Mouse (Mus musculus): Measurements from ENCODE around the gene Pfn3. TPM values are rescaled to one million over a fixed set of nuclear protein-coding genes. Genes with fewer than 3 reads are reported as not detected.

Gene Pfn3
- total RNA-seq, 2 experiments from 2014 or later: not detected

DNA sequence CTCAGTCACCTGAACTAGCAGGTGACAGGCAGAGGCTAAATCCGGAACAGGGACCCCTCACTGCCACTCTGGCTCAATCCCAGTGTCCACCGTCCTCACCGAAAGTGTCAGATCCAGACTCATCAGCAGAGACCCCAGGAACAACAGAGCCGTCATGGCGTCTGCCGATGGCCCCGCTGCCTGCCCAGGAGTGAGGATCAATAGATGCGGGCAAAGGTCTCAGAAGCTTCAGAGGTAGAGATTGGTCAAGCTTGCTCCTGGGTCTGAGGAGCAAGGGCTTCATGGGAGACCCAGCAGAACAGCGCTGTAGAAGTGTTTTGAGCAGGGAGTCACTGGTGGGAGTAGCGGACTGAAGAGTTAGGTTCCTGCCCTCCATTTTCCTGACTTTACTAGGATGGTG is 11.6 kb upstream of the Pfn3 start, which contains the start of gene F12:
Gene F12 (minus strand): TSS at position 181 of the 400 bp plus-strand sequence.
- intact Hi-C loops (cut with DNase I): no loop called here
- Histone ChIP-seq H3K4me3 (no peak within 1 kb of the TSS), H3K27ac (no peak within 1 kb of the TSS)
- DNase-seq (ENCODE audit: extremely low spot score in 1 of 2, low spot score in 2 of 2): no peak
- TF ChIP-seq CTCF (IDR thresholded peaks at IDR 0.05): no peak

- Histone ChIP-seq H3K4me3 (peak overlapping the region; percentile 44), H3K27ac (no peak overlapping the region; the same call in 1 of the 2 replicates)
- peak; percentile 57 to 71 for DNase-seq (ENCODE audit: extremely low spot score in 1 of 2, low spot score in 2 of 2)
- TF ChIP-seq CTCF (IDR thresholded peaks at IDR 0.05): peak; percentile 74
- intact Hi-C loops (cut with DNase I): no loop called here
These were observed 6.1 kb upstream of the Pfn3 start for GRCm38 (mm10) chr13:55420933-55421800.

GRCm38 (mm10) chr13:55420018-55420932 is 5.2 kb upstream of the Pfn3 start:
- TF ChIP-seq CTCF (IDR thresholded peaks at IDR 0.05): no peak
- intact Hi-C loops (cut with DNase I): no loop called here
- Histone ChIP-seq H3K27ac (no peak overlapping the region), H3K4me3 (no peak overlapping the region)
- no peak for DNase-seq (ENCODE audit: extremely low spot score in 1 of 2, low spot score in 2 of 2)

DNA sequence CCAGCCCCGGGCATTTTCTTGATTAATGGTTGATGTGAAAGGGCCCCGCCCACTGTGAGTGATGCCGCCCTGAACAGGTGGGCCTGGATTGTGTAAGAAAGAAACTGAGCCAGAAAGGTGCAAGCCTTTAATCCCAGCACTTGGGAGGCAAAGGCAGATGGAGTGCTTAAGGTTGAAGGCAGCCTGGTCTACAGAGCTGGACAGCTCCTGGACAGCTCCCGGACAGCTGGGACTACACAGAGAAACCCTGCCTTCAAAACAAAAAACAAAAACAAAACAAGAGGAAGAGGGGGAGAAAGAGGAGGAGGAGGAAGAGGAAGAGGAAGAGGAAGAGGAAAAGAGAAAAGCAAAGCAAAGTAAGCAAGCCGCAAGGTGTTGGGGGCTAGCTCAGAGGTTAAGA is 4.1 kb upstream of the Pfn3 start:
- TF ChIP-seq CTCF (IDR thresholded peaks at IDR 0.05): no peak
- no peak overlapping the region for H3K27ac ChIP-seq
- intact Hi-C loops (cut with DNase I): loop anchor here (2.0 kb wide), 1 partner anchor 98 kb away; no protein-coding TSS in a partner anchor
- no peak overlapping the region for H3K4me3 ChIP-seq
- no peak for DNase-seq (ENCODE audit: extremely low spot score in 1 of 2, low spot score in 2 of 2)

GRCm38 (mm10) chr13:55418004-55418403 is 3.0 kb upstream of the Pfn3 start:
- DNase-seq (ENCODE audit: extremely low spot score in 1 of 2, low spot score in 2 of 2): peak; percentile 82 to 89
- Histone ChIP-seq H3K4me3 (no peak overlapping the region), H3K27ac (peak overlapping the region; percentile 4; the same call in 1 of the 2 replicates)
- intact Hi-C loops (cut with DNase I): loop anchor here (1.0 to 2.0 kb wide), 2 partner anchors 53 to 99 kb away; no protein-coding TSS in a partner anchor
- TF ChIP-seq CTCF (IDR thresholded peaks at IDR 0.05): peak; percentile 90

DNA sequence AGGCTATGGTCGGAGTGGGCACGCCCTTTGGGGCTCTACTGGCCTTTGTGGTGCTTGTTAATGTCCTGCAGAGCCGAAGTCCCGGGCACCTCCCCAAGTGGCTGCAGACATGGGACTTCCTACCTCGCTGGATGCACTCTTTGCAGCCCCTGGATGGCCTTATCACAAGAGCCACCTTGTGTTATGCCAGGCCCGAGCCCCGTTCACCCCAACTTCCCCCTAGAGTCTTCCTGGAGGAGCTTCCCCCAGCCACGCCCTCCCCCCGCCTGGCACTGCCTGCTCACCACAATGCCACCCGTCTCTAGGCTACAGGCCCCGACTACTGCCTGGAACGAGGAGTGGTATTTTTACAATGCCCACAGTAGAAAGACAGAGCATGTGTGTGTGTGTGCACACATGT is 1.7 kb downstream of the Pfn3 start:
- H3K27ac ChIP-seq: no peak overlapping the region
- intact Hi-C loops (cut with DNase I): no loop called here
- TF ChIP-seq CTCF (IDR thresholded peaks at IDR 0.05): no peak
- H3K4me3 ChIP-seq: no peak overlapping the region
- DNase-seq (ENCODE audit: extremely low spot score in 1 of 2, low spot score in 2 of 2): no peak

GRCm38 (mm10) chr13:55412643-55413307 is 2.3 kb downstream of the Pfn3 start:
- no peak; the same call in 1 of the 2 replicates for TF ChIP-seq CTCF (IDR thresholded peaks at IDR 0.05)
- intact Hi-C loops (cut with DNase I): no loop called here
- no peak for DNase-seq (ENCODE audit: extremely low spot score in 1 of 2, low spot score in 2 of 2)
- no peak overlapping the region for H3K27ac ChIP-seq
- H3K4me3 ChIP-seq: no peak overlapping the region

- DNase-seq (ENCODE audit: extremely low spot score in 1 of 2, low spot score in 2 of 2): no peak
- TF ChIP-seq CTCF (IDR thresholded peaks at IDR 0.05): no peak
- Histone ChIP-seq H3K27ac (no peak overlapping the region), H3K4me3 (no peak overlapping the region)
- intact Hi-C loops (cut with DNase I): no loop called here
These were observed 3.2 kb downstream of the Pfn3 start for GRCm38 (mm10) chr13:55411826-55412225.

DNA sequence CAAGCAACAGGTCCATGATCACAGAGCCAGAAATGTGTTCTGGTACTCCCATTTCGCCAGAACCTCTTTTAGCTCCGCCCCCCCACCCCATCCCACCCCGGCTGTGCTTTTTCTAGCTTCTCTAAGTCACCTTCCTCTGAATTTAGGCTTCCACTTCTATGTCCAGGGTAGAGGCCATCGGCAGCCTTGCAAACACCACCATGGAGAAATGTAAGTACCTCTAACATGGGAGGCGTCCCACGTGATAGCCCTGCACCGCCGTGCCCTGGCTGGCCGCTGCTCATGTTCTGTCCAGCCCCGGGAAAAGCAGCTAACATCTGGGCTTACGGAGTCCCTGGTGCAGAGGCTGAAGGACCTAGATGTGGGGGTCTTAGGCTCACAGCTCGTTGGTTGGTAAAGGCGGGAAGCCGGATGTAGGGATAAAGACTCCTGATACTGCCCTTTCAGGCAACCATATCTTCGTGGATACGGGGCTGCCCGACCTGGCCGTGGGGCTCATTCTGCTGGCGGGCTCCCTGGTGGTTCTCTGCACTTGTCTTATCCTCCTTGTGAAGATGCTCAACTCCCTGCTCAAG is 6.4 kb downstream of the Pfn3 start:
- intact Hi-C loops (cut with DNase I): no loop called here
- Histone ChIP-seq H3K27ac (no peak overlapping the region), H3K4me3 (no peak overlapping the region)
- no peak for TF ChIP-seq CTCF (IDR thresholded peaks at IDR 0.05)
- DNase-seq (ENCODE audit: extremely low spot score in 1 of 2, low spot score in 2 of 2): no peak

GRCm38 (mm10) chr13:55407341-55407740 is 7.7 kb downstream of the Pfn3 start:
- TF ChIP-seq CTCF (IDR thresholded peaks at IDR 0.05): no peak
- no peak overlapping the region for H3K4me3 ChIP-seq
- no peak for DNase-seq (ENCODE audit: extremely low spot score in 1 of 2, low spot score in 2 of 2)
- H3K27ac ChIP-seq: no peak overlapping the region
- intact Hi-C loops (cut with DNase I): no loop called here

DNA sequence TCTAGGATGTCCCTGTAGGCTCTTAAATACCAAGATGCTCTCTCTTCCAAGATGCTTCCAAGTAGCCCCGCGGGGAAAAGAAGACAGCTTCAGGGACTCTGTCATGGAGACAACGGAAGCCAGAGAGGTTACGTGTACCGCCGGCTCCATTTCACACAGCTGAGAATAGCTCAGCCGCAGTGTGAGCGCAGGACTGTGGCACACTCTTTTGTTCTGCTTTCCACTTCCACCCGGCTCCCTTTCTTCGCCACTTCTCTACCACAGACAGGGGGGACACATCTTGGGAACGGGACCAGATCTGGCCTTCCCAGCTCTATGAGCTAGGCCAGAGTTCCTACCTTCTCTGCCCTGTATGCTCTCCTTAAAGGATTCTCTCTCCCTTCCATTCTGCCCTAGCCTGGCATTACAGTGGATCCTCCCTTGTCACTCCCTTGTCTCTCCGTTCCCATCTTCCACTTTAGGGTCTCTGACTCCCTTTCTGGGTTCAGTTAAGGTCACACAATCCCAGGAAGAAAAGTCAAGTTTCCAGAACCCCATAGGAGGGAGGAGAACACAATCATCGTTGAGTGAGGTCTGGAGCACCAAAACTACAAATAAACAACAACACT is 9.1 kb downstream of the Pfn3 start:
- no peak for DNase-seq (ENCODE audit: extremely low spot score in 1 of 2, low spot score in 2 of 2)
- no peak for TF ChIP-seq CTCF (IDR thresholded peaks at IDR 0.05)
- Histone ChIP-seq H3K4me3 (no peak overlapping the region), H3K27ac (peak overlapping the region; percentile 87)
- intact Hi-C loops (cut with DNase I): loop anchor here (1.0 kb wide), 3 partner anchors 65 to 111 kb away; partner anchors contain the start of gene Pdlim7
